Mouse (Mus musculus) midbrain, embryonic 16.5 days (tissue): ENCODE results near the gene Rcor2. TPM values are rescaled to one million over a fixed set of nuclear protein-coding genes. Genes with fewer than 3 reads are reported as not detected.

Experiments
- ATAC-seq: fragments of 200-750 bp; cut with Nextera tagmentation; 2 replicates; pipeline ENCODE4 v1.8.0; 2017; ENCODE audit warnings: moderate TSS enrichment
- H3K27ac ChIP-seq: fragments of 300-500 bp; sonication (generic); 2 replicates; pipeline ENCODE4 v1.5.1; 2014; ENCODE audit warnings: mild to moderate bottlenecking, low read length, mixed read lengths
- H3K27me3 ChIP-seq: fragments of 300-500 bp; sonication (generic); 2 replicates; pipeline ENCODE4 v1.6.1; 2014; ENCODE audit warnings: low read depth, low read length, mixed read lengths; ENCODE audit not compliant: control insufficient read depth, insufficient read depth
- H3K36me3 ChIP-seq: fragments of 300-500 bp; sonication (generic); 2 replicates; pipeline ENCODE4 v1.6.1; 2014; ENCODE audit warnings: mild to moderate bottlenecking, low read length, moderate library complexity, mixed read lengths; ENCODE audit not compliant: control insufficient read depth, insufficient read depth
- H3K4me1 ChIP-seq: fragments of 300-500 bp; sonication (generic); 2 replicates; pipeline ENCODE4 v1.6.1; 2014; ENCODE audit warnings: mild to moderate bottlenecking, low read length, mixed read lengths; ENCODE audit not compliant: control insufficient read depth, insufficient read depth
- H3K4me2 ChIP-seq: fragments of 300-500 bp; sonication (generic); 2 replicates; pipeline ENCODE4 v1.6.1; 2014; ENCODE audit warnings: mild to moderate bottlenecking, low read length, mixed read lengths
- H3K4me3 ChIP-seq: fragments of 300-500 bp; sonication (generic); 2 replicates; pipeline ENCODE4 v1.5.1; 2014; ENCODE audit warnings: low read depth, mild to moderate bottlenecking, low read length, moderate library complexity, mixed read lengths
- H3K9ac ChIP-seq: fragments of 300-500 bp; sonication (generic); 2 replicates; pipeline ENCODE4 v1.6.1; 2014; ENCODE audit warnings: low read depth, low read length, mixed read lengths
- H3K9me3 ChIP-seq: fragments of 300-500 bp; sonication (generic); replicated peaks from 2 replicates; pipeline ENCODE4 v1.6.1; 2014; ENCODE audit warnings: mild to moderate bottlenecking, low read length, mixed read lengths; ENCODE audit not compliant: control insufficient read depth, poor library complexity, severe bottlenecking
- WGBS: fragments of 180-500 bp; shearing (Covaris S2); extraction: QIAGEN DNeasy Blood & Tissue Kit; methylation state at CpG from one replicate; pipeline ENCODE4 v1.1.7; 2014; 5-methylcytosine and 5-hydroxymethylcytosine counted together
- polyA plus RNA-seq: library from polyadenylated mRNA; unstranded; fragments of >200 nt; fragmentation: Nextera tagmentation; extraction: Ambion mirVana; gene quantifications from 2 replicates; pipeline ENCODE4 v1.2.1, GENCODE M21; 2015

The Rcor2 gene
- polyA plus RNA-seq, 1 experiment from 2014 or later: 17.9 TPM

DNA sequence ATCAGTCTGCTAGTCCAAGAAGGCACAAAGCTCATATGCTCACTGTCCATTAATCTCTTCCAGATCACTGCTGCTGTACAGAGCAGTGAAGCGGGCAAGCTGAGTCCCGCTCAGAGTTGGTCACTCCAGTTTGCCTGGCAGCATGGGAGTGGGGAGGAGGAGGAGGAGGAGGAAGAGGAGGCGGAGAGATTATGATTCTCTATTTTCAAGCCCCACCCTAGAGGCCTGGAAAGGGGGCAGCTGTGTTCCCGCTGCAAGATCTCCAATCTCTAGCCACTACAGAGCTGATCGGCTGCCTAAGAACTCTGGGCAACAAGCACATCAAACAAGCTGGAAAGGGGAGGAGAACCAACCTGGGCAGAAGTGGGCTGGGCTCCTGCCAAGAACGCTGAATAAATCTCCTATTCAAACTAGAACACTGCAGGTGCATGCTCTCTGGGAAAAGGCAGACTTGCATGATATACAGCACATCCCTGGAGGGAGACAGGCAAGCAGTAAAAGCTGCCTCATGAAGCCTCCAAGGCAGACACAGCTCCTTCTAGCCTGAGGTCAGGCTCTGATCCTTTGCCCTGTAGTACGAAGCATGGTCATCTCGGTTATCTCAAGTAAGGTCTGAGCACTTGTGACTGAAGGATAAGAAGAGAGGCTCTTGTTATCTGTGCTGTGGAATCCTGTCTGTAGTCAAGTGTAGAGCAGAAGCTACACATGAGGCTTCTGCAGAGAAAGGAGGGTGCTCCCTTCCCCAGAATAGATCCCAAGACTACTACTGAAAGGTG is 41.1 kb downstream of the Rcor2 start:
- peak; percentile 53 for ATAC-seq
- H3K27me3 ChIP-seq: no peaks in the 10 kb centered on the region
- no peak overlapping the region for H3K4me2 ChIP-seq
- H3K27ac ChIP-seq: peak overlapping the region; percentile 19
- H3K4me1 ChIP-seq: peaks cover 28% of the 10 kb centered on the region
- H3K4me3 ChIP-seq: no peak overlapping the region
- WGBS: 38% methylated on average over 8 of the region's 8 CpGs
- no peaks in the 10 kb centered on the region for H3K36me3 ChIP-seq
- H3K9me3 ChIP-seq: no peaks in the 10 kb centered on the region
- peak overlapping the region; percentile 28; the same call in 1 of the 2 replicates for H3K9ac ChIP-seq

DNA sequence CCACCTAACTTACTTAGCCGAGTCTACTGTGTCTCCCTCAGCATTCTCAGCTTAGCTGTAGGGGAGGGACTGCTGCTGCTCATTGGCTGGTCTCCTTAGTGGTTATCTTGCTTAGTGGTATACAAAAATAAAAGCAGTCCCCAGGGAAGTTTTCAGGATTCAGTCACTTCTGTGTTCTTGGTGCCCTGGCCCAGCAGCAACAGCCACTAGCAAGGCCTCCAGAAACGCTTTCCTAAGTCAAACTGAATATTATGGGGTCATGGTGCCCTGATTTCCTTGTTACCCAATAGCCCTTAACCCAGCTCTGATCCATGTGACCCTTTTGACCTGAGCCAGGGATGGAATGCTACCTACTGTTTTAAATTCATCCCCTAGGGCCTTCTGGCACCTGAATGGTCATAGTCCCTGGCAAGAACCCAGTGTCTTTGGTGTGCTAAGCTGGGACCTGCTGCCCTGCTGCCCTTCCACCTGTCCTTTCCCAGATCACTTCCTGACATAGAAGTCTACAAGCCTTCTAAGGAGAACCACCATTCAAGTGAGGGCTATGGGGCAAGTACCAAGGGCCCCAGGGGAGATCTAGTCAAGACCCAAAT is 42.7 kb downstream of the Rcor2 start:
- H3K9ac ChIP-seq: no peak overlapping the region
- peaks cover 28% of the 10 kb centered on the region for H3K4me1 ChIP-seq
- no peak for ATAC-seq
- H3K27me3 ChIP-seq: no peaks in the 10 kb centered on the region
- no peak overlapping the region for H3K4me3 ChIP-seq
- 68% methylated on average over 2 of the region's 2 CpGs for WGBS
- no peak overlapping the region for H3K4me2 ChIP-seq
- H3K36me3 ChIP-seq: no peaks in the 10 kb centered on the region
- H3K9me3 ChIP-seq: no peaks in the 10 kb centered on the region
- no peak overlapping the region for H3K27ac ChIP-seq

DNA sequence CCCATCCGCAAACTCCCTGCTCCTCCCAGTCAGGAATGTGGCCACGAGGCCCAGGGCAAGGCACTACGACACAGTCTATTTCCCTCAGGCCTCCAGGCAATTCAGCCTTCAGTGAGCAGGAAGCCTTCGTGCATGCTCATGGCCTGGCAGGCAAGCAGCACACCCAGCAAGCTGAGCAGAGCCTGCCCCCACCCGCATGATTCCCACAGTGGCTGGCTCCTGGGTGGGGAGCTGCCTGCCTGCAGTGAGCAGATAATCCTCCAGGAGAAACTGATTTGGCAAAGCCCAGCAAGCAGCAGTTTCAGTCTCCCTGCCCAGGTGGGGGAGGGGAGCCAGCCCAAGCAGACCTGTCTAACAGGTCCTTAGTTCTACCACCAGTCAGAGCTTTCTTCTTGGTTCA is 43.6 kb downstream of the Rcor2 start:
- no peak overlapping the region for H3K4me3 ChIP-seq
- H3K36me3 ChIP-seq: no peaks in the 10 kb centered on the region
- WGBS: 23% methylated on average over 5 of the region's 5 CpGs
- ATAC-seq: peak; percentile 33; the same call in 1 of the 2 replicates
- H3K9me3 ChIP-seq: no peaks in the 10 kb centered on the region
- no peak overlapping the region for H3K9ac ChIP-seq
- H3K4me1 ChIP-seq: peaks cover 28% of the 10 kb centered on the region
- H3K4me2 ChIP-seq: no peak overlapping the region
- H3K27me3 ChIP-seq: no peaks in the 10 kb centered on the region
- H3K27ac ChIP-seq: no peak overlapping the region

DNA sequence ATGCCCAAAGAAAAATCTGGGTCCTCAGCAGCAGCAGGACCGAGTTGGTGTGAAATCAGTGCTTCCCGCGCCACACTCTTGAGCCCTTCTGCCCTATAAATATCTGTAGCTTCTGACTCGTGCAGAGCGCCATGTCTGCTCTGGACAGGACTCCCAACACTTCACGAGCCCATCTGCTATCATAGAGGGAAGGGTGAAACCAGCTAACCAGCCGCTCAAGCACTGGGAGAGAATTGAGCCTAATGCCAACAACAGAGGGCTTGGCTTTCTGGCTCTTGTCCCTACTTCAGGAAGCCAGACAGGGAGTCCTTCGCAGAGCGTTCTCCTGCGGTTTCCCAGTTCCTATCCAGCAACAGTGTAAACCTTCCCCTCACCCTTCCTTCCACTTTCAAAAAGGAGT is 44.2 kb downstream of the Rcor2 start:
- no peak overlapping the region for H3K4me3 ChIP-seq
- 38% methylated on average over 10 of the region's 10 CpGs for WGBS
- no peaks in the 10 kb centered on the region for H3K27me3 ChIP-seq
- peaks cover 28% of the 10 kb centered on the region for H3K4me1 ChIP-seq
- ATAC-seq: no peak
- no peak overlapping the region for H3K9ac ChIP-seq
- no peaks in the 10 kb centered on the region for H3K9me3 ChIP-seq
- no peak overlapping the region for H3K4me2 ChIP-seq
- no peak overlapping the region for H3K27ac ChIP-seq
- H3K36me3 ChIP-seq: no peaks in the 10 kb centered on the region

DNA sequence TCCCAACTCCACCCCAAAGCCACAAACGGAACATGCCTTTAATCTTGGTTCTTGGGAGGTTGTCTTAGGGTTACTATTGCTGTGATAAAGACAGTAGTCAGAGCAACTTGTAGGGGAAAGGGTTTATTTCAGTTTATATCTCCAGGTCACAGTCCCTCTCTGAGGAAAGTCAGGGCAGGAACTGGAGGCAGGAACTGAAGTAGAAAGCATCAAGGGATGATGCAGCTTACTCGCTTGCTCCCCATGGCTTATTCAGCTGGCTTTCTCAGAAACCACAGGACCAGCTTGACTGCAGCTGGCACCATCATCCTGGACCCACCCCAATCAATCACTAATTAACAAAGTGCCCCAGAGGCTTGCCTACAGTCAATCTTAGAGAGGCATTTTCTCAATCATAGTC is 46.5 kb downstream of the Rcor2 start:
- WGBS: 76% methylated on average over 2 of the region's 2 CpGs
- no peak for ATAC-seq
- Histone ChIP-seq H3K9me3 (no peaks in the 10 kb centered on the region), H3K27me3 (no peaks in the 10 kb centered on the region), H3K4me2 (no peak overlapping the region), H3K4me3 (no peak overlapping the region), H3K9ac (no peak overlapping the region), H3K4me1 (peaks cover 16% of the 10 kb centered on the region), H3K27ac (no peak overlapping the region), H3K36me3 (no peaks in the 10 kb centered on the region)

DNA sequence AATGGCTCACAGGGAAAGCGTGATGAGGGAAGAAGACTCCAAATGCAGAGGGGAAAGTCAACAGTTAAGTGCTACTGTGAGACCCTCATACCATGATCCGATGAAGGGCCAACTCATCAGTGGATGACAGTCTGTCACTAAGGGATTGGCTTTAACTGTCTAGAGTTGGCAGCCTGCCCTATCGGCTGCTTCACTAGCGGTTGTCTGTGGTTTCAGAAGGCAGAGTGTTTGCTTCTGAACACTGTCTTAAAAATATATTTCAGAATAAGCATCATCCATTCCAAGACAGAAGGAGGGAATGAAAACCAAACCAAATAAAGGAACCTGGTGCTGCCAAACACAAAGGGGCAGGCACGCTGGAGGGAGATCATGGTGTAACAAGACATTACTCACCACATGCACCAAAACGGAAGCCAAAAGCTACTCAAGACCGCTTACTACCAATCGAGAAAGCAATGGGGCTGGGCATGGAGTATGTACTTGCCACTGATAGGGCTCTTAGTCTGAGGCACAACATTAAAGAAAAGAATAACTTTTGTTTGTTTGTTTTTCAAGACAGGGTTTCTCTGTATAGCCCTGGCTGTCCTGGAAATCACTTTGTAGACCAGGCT is 48.0 kb downstream of the Rcor2 start:
- Histone ChIP-seq H3K4me3 (no peak overlapping the region), H3K9ac (no peak overlapping the region), H3K27ac (no peak overlapping the region), H3K4me1 (peaks cover 12% of the 10 kb centered on the region), H3K36me3 (no peaks in the 10 kb centered on the region), H3K27me3 (no peaks in the 10 kb centered on the region), H3K4me2 (no peak overlapping the region), H3K9me3 (no peaks in the 10 kb centered on the region)
- no peak for ATAC-seq
- 81% methylated on average over 8 of the region's 8 CpGs for WGBS

DNA sequence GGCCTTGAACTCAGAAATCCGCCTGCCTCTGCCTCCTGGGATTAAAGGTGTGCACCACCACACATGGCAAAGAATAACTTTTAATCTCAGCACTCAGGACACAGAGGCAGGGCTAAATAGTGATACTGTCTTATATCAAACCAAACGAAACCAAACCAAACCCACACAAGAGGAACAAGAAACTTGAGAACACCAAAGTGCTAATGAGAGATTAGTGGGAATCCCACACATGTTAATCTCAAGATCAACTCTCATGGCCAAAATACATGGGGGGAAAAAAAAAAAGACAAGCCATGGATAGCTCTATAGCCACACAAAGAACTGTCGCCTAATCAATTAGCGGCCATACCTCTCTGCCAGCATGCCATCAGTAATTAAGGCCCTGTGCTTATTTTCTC is 48.5 kb downstream of the Rcor2 start:
- Histone ChIP-seq H3K27ac (no peak overlapping the region), H3K9ac (no peak overlapping the region), H3K9me3 (no peaks in the 10 kb centered on the region), H3K27me3 (no peaks in the 10 kb centered on the region), H3K4me3 (no peak overlapping the region), H3K4me1 (peaks cover 8% of the 10 kb centered on the region), H3K36me3 (no peaks in the 10 kb centered on the region), H3K4me2 (no peak overlapping the region)
- ATAC-seq: no peak
- WGBS: 83% methylated on average over 4 of the region's 4 CpGs

DNA sequence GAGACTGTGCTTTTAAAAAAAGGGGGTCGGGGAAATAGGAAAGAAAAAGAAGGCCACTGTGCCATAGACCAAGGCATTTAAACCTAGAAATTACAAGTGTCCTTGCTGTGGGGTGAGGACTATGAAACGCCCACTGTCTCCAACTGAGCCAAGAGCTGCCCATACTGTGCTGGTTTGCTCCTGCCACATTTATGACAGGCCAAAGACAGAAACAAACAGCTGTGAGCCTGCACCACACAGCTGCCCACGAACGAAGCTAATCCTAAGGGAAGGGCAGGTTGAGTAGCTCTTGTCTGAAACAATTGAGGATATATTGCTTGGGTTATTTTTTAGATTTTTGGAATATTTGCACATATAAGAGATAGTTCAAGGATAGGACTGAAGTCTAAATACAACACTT is 49.7 kb downstream of the Rcor2 start:
- H3K9ac ChIP-seq: no peak overlapping the region
- H3K4me3 ChIP-seq: no peak overlapping the region
- H3K27ac ChIP-seq: no peak overlapping the region
- no peaks in the 10 kb centered on the region for H3K27me3 ChIP-seq
- no peaks in the 10 kb centered on the region for H3K9me3 ChIP-seq
- 83% methylated on average over 4 of the region's 4 CpGs for WGBS
- no peaks in the 10 kb centered on the region; the same call in 1 of the 2 replicates for H3K4me1 ChIP-seq
- no peak overlapping the region for H3K4me2 ChIP-seq
- no peaks in the 10 kb centered on the region for H3K36me3 ChIP-seq
- ATAC-seq: no peak

DNA sequence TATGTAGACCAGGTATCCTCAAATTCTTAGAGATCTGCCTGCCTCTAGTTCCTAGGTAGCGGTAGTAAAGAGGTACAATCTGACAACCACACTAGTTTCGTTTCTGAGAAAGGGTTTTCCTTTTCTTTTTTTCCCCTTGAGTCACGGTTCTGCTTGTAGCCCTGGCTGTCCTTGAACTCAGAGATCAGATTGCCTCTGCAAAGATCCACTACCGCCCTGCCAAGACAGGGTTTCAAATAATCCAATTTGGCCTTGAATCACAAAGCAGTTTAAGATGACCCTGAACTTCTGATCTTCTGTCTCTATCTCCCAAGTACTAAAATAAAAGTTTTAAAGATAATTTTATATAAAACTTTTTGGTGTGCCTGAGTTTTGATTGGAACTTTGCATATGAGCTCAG is 50.6 kb downstream of the Rcor2 start:
- no peaks in the 10 kb centered on the region for H3K36me3 ChIP-seq
- no peak overlapping the region for H3K4me3 ChIP-seq
- no peak overlapping the region for H3K4me2 ChIP-seq
- no peak overlapping the region for H3K9ac ChIP-seq
- 85% methylated on average over 4 of the region's 4 CpGs for WGBS
- no peaks in the 10 kb centered on the region; the same call in 1 of the 2 replicates for H3K4me1 ChIP-seq
- H3K27ac ChIP-seq: no peak overlapping the region
- no peaks in the 10 kb centered on the region for H3K27me3 ChIP-seq
- no peak for ATAC-seq
- no peaks in the 10 kb centered on the region for H3K9me3 ChIP-seq
